Mouse (Mus musculus) layer of hippocampus, postnatal 25 days (tissue): ENCODE measurements at regions not wholly inside any gene's neighbourhood (a gene's known extent, or its start where the extent isn't known, plus 50 kb on each side); places are given as distances from the start of the nearest gene placed in this dataset.

Experiments
- DNase-seq, 2 experiments: peaks; one replicate each; pipeline ENCODE4 v3.0.0; 2022; ENCODE audit warnings: mixed read lengths in 2 of 2, low spot score in 1 of 2; ENCODE audit errors: extremely low spot score in 1 of 2

- no peak for DNase-seq
These were observed 374.2 kb downstream of the Ipo11 start for GRCm38 (mm10) chr13:106562588-106562987.

DNA sequence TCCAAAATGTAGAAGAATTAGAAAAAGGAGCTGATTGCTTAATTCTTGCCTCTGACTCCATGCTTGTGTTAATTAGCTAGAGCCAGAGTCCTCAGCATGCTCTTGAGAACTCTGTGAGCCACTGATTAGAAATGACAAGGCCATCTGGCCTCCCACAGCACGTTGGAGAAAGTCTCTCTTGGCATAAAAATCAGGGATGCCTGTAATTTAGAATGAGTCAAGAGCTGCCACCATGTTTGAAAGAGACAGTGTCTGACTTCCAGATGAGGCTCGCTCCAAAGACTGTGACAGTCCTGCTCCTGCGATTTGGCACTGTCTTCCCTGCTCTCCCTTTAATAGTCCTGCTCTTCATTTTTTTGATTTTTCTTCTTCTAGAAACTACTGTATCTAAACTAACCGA lies 374.6 kb downstream of the Ipo11 start:
- no peak for DNase-seq

DNA sequence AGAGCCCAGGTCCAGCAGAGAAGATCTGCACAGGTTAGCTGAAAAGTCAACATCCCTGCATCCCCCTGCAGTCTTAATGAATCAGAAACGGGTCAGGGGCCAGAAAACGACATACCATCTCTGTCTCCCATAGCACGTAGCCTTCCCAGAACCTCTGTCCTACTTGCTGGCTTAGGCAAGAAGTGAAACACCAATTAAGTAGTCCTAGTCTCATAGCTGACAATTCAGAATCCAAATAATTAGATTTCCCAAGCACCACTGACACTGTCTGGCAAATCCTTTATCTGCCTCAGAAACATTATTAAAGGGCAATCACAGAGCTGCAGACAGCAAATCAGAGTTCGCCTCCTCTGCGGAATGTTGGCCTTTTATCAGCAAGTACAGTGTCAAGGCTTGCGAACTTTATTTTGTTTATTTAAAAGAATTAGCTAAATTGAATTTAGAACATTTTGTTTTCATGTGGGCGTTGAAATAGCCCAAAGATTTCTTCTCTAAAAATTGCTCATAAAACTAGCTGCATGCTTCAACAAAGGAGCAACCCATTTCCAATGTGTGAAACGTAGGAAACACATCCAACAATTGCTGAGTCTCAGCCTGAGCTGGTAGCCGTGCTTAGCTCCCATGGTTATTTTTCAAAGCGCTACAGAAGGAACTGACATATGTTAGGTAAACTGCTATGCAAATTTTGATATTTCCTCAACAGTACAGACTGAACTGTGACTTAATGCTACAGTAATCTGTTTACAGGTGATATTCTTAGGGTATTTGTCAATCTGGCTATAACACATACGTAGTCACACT lies 411.2 kb downstream of the Ipo11 start:
- no peak for DNase-seq

GRCm38 (mm10) chr13:106514510-106515169 lies 422.1 kb downstream of the Ipo11 start:
- no peak for DNase-seq

DNA sequence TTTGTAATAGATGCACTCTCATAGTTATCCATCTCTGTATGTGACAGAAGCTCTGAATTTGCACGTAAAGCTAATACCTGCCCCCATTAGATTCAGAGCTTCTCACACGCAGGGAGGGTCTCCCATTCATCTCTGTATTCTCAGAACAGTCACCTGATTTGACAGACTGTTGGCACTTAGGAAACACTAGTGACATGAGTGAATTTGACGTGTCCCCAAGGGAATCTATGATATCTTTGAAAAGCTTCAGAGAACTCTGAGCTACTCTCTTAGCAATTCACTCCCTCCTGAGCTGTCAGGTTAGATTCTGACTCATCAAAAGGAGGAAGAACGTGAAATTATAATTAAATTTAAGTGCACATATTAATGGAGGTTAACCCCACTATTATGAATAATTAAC lies 423.1 kb downstream of the Ipo11 start:
- no peak for DNase-seq

DNA sequence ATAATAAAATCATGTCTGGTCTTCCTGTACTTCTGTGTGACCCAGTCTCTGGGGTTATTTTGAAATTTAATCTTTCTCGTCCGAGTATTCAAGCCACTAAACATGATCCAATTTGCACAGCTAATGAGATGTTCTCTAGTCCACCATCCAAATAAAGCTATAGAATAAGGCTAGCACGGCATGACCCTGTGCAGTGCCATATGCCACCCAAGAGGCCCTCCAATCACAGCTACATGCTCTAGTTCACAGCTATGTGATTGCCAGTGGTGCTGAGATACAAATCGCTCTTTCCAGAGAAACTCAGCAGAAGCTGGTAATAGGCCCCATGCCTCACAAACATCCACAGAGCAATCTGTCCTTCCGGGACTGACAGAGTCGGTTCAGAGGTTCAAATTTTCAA lies 426.3 kb downstream of the Ipo11 start:
- DNase-seq, result no peak

DNA sequence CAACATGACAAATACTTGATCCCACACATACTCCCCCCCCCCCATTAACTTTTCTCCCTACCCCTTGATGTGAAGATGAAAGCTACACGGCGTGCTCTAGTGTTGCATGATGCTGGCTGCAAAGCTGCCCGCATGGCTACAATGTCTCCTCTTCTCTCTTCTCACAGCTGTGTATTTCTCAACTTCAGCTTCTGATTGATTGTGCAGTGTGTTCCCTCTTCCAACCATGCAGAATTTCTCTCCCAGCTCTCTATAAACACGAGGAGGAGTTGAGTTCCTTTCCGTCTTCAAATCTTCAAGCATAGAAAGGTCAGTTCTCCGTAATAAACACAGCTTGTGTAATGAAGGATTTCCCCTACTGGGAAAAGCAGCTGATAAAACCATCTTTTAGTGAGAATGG lies 435.5 kb downstream of the Ipo11 start:
- no peak for DNase-seq

GRCm38 (mm10) chr13:106471264-106471663 lies 465.5 kb downstream of the Ipo11 start:
- no peak for DNase-seq

DNA sequence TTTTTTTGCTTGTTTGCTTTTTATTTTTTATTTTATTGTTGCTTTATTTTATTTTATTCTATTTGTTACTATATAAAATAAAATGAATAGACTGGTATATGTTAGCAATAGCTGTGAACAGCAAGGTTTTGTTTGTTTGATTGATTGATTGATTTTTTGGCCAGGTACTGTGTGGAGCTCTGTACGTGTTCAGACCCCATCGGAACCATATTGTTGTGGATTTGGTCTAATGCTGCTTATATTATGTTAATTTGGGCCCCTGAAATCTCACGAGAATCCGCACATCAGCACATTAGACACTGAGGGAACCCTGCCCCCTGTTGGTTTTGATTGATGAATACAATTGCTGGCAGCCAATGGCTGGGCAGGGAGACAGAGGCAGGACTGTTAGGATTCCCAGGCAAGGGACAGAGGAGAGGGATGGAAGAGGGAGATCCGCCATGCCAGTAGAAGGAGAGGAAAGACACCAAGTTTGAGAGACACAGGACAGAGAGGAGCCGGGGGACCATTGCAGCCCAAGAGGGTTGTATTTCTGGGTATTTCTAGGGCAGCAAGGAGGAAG lies 482.3 kb downstream of the Ipo11 start:
- no peak for DNase-seq

DNA sequence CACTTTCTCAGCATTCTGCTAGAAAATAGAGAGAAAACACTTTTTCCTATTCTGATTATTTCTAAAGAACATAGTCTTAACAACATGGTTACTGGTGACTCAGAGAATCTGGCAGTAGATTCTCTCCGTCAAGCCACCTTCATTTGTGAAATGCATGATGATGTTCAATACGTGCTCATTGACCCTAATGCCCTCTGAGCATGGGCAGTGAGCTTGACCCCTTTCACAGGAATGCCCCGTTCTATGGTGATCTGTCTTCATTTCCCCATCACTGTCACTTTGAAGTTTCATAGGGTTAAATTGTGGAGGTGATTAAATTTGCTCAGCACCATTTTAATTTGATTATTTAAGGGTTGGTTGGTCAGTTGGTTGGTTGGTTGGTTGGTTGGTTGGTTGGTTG lies 504.6 kb downstream of the Ipo11 start:
- DNase-seq, result no peak

DNA sequence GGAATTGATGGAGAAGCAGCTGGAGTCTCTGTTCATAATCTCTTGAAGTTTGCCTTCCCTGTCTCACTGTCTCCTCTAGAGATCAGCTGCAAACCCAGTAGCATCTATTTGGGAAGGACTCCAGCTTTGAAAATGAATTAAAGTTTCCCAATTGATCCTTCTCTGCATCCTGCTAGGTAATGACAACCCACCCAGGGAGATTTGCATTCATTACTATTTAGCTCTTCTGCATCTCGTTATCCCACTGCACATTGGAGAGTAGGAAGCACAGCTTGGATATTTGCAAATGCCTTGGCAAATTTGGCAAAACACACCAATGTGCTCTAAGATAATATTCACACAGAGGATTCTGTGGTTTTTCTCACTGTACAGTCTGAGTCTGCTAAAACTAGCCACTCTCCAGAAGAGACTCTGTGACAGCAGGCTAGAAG lies 530.1 kb downstream of the Ipo11 start:
- no peak for DNase-seq

- no peak for DNase-seq
These were observed 544.1 kb downstream of the Ipo11 start for GRCm38 (mm10) chr13:106392642-106393041.

DNA sequence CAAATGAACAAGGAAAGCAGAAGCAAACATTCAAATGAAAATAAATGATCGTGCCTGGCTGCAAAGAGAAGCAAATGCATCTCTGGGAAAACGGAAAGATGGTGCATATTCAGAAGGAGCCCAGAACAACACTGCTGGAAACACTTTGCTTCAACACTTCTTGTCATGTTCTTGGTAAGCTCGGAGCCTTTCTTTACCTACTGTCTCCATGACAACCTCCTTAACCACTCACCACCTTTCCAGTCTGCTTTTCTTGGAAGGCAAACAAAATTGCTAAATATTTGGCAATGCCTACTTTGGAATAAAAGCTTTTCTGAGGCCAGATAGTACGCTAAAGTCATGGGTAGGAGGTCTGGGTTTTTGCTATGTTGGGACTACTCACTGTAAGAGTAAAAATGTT lies 548.1 kb downstream of the Ipo11 start:
- no peak for DNase-seq

DNA sequence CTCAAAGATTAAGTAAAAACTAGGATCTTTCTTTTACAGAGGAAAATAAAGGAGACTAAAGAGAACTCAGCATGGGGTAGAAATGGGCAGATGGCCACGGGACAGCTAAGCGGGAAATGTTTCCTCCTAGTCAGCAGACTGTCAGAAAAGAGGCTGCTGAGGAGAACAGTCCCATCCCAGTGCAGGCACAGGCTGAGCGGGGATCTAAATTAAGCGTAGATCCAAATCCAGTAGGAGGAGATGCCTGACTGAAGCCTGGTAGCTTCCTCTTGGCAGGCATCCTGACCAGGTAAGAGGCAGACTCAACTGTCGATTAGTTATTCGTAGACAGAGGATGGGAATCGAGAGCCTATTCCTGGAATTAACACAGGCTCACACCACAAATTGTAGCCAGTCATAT lies 569.2 kb downstream of the Ipo11 start:
- DNase-seq, result no peak

DNA sequence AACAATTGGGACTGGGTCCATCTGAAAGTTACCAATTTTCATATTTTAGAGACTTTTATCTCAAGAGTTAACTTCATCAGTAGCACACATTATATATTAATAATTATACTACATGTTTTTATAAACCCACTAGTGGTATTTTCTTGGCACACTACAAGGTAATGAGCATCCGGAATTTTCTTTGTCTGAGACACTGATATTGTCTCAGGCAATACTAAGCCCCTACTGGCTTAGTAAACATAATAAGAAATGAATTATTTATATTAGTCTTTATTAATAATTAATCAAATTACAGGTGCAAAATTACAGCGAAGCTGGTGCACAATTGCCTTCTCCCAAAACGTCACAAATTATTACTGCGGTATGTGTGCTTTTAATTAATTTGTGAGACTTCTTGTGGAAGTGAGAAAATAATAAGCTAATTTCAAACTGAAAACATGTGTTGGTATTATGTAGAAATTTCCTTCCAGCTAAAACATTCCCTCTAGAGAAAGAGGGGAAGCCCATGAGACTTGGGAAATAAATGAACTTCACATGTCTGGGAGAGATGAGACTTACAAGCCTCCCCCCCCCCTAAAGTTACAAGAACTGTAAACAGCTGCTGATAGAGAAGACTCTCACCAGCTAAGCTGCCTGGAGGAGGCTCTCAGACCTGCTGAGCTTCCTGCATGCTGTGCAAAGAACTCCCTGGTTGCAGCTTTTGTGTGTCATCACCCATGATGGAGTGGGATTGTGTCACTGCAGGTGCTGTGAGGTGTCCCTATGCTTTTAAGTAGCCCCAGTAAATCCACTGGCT lies 583.9 kb downstream of the Ipo11 start:
- DNase-seq, result no peak

DNA sequence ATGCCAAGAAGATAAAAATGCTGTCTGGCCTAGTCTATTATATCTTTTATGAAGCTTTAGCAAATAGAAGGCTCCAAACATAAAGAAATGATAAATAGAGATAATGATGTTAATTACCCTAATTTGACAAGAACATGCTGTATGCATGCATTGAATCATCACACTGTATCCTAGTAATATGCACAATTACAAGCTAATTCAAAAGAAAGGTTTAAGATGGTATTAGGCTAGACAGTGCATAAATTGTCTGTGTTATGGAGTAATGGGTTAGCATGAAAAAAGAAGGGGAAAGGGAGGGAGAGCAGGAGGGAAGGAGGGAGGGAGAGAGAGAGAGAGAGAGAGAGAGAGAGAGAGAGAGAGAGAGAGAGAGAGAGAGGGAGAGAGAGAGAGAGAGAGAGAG lies 604.7 kb downstream of the Ipo11 start:
- no peak for DNase-seq

- no peak for DNase-seq
These were observed 617.8 kb downstream of the Ipo11 start for GRCm38 (mm10) chr13:106318980-106319379.

DNA sequence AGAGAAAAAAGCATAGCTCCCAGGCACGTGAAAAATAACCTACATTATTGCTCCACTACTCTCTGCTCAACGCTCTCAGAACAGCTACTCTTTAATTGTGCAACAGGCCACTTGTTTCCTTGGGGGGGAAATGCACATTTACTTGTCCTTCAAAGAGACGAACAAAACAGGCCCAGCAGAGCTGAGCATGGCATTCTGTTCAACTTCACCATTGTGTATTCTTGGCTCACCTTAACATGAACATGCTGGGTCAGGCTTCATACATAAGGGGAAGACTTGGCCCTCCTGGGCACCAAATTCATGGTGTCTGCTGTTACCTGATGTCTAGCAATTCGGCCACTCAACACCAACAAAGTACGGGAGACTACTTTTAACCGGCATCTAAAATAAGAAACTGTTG lies 618.3 kb downstream of the Ipo11 start:
- DNase-seq, result no peak

DNA sequence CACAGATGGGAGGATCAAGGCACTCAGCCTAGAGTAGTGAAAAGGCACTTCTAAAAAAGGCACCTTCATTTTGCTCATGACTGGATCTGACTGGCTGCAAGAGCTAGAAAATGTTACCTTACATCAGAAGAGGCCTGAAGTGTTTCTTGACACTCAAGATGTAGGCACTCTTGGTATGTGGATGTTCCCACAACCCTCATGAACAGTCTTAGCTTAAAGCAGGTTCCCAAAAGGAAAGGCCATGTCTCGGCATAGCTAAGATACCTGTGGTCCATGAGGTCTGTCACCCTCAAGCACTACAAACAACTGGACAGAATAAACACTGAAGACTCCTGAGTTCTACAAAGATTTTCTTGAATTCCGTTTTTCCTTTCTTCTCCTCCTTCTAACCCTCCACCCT lies 619.5 kb downstream of the Ipo11 start:
- no peak for DNase-seq

GRCm38 (mm10) chr13:106281181-106281580 lies 655.6 kb downstream of the Ipo11 start:
- DNase-seq, result no peak

DNA sequence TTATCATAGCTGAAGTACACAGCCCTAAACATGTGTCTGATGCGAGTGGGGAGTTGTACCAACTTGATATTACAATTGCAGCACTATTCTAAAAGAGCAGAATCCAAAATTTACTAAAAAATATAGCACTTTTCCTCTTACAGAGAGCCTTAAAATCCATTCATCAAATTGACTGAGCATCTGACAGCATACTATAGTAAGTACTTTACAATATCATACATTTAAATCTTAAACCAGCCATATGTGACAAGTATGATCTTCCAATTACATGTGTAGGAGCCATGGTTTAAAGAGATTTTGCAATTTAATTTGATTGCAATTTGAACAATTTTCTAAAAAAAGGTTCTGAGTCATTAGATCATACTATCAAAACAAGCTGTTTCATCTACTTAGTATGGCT lies 676.9 kb downstream of the Ipo11 start:
- no peak for DNase-seq
